Mouse (Mus musculus) kidney, adult 2 months (tissue): ENCODE results near the gene Fabp3.

Source experiments
- CTCF ChIP-seq: fragments of 200-500 bp; conservative IDR thresholded peaks from 2 replicates; pipeline ENCODE4 v1.5.1; 2011; ENCODE audit warnings: low read depth, mild to moderate bottlenecking, control low read depth, low read length, moderate library complexity, mixed read lengths; ENCODE audit not compliant: insufficient read depth, insufficient read length
- POLR2A ChIP-seq: fragments of 200-500 bp; IDR thresholded peaks from one replicate; pipeline ENCODE4 v1.6.1; 2011; ENCODE audit warnings: low read depth, low read length, control low read depth

DNA sequence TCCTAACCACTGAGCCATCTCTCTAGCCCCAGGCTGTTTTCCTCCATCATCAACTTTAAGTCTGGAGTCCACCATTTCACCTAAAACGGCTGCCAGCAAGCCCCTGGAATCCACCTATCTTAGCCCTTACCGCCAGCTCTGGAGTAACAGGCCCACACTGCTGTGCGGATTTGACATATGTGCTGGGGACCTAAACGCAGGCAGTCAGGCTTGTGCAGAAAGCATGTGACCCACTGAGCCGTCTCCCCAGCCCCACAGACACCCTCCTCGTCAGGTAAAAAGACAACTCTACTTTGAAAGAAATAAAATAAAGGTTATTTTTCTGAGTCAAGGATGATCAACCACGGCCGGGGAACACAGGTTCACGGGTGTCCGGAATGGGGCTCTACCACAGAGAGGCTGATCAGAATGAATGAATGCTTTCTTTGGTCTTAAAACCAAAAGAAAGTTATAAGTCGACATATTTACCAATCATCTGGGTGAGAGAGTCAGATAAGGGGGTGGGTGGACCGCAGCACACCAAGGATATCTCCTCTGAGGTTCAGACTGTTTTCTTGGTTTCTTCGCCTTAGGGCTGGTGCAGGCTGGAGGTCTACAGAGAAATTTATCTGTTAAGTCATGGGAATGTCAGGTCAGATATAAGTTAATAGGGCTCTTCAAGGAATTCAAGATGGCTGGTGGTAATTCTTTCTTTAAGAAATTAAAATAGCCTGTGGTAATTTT lies 12.0 kb upstream of the Fabp3 start:
- TF ChIP-seq CTCF (no peak), POLR2A (no peak)
